Mouse (Mus musculus) spleen, postnatal 10 days (tissue): ENCODE measurements around the gene Dda1.
A peak's percentile ranks its signal among the peaks of the same experiment; 100 is the strongest.

Experiments used
- DNase-seq, 2 experiments: peaks; one replicate each; pipeline ENCODE4 v3.0.0; 2021 to 2022; ENCODE audit warnings: low spot score in 2 of 2

The Dda1 gene

GRCm38 (mm10) chr8:71468001-71468400 is 998 bp upstream of the Dda1 start:
- no peak for DNase-seq

GRCm38 (mm10) chr8:71469411-71469810 is 412 bp downstream of the Dda1 start:
- peak; percentile 40 to 62 for DNase-seq

- no peak for DNase-seq
These were observed 1.3 kb downstream of the Dda1 start for GRCm38 (mm10) chr8:71470146-71470912.

GRCm38 (mm10) chr8:71470913-71471255 is 1.9 kb downstream of the Dda1 start:
- DNase-seq = no peak

GRCm38 (mm10) chr8:71471861-71472260 is 2.9 kb downstream of the Dda1 start:
- no peak for DNase-seq

- peak in 1 of 2 experiments; percentile 36 for DNase-seq
These were observed 3.8 kb downstream of the Dda1 start for GRCm38 (mm10) chr8:71472601-71473386.

- no peak for DNase-seq
These were observed 5.3 kb downstream of the Dda1 start for GRCm38 (mm10) chr8:71474344-71474743.

- no peak for DNase-seq
These were observed 6.0 kb downstream of the Dda1 start for GRCm38 (mm10) chr8:71474785-71475701.

- no peak for DNase-seq
These were observed 6.7 kb downstream of the Dda1 start for GRCm38 (mm10) chr8:71475702-71476075.

- DNase-seq = peak; percentile 76 to 81
These were observed 7.3 kb downstream of the Dda1 start for GRCm38 (mm10) chr8:71476099-71476940.

- peak; percentile 37 to 65 for DNase-seq
These were observed 8.3 kb downstream of the Dda1 start for GRCm38 (mm10) chr8:71477196-71477845.

- no peak for DNase-seq
These were observed 9.9 kb downstream of the Dda1 start for GRCm38 (mm10) chr8:71478943-71479342.

GRCm38 (mm10) chr8:71483932-71484331 is 14.9 kb downstream of the Dda1 start:
- peak in 1 of 2 experiments; percentile 79 for DNase-seq

GRCm38 (mm10) chr8:71484736-71485135 is 15.7 kb downstream of the Dda1 start:
- no peak for DNase-seq

GRCm38 (mm10) chr8:71485142-71486135 is 16.4 kb downstream of the Dda1 start, which contains the start of gene Ano8:
TSS of gene Ano8 (minus strand) at chr8:71485963.
- peak; percentile 62 to 86 for DNase-seq

GRCm38 (mm10) chr8:71486136-71486529 is 17.1 kb downstream of the Dda1 start:
- no peak for DNase-seq

GRCm38 (mm10) chr8:71487691-71488445 is 18.9 kb downstream of the Dda1 start, which contains the start of gene Gtpbp3:
TSS of gene Gtpbp3 (plus strand) at chr8:71488103.
- peak; percentile 77 to 86 for DNase-seq

- DNase-seq = peak; percentile 86 to 91
These were observed 19.5 kb downstream of the Dda1 start for GRCm38 (mm10) chr8:71488454-71488853.
